Mouse (Mus musculus) heart, adult 2 months (tissue): Measurements from ENCODE around the gene Itfg1.

Experiments used
- CTCF ChIP-seq: fragments of 200-600 bp; IDR thresholded peaks from 2 replicates; pipeline ENCODE4 v1.8.1; 2022; ENCODE audit warnings: antibody characterized with exemption, mild to moderate bottlenecking, moderate library complexity
- POLR2A ChIP-seq: fragments of 200-500 bp; IDR thresholded peaks from 2 replicates; pipeline ENCODE4 v1.6.1; 2011; ENCODE audit warnings: mild to moderate bottlenecking, low read depth, low read length, control low read depth; ENCODE audit not compliant: insufficient read depth

- TF ChIP-seq CTCF (no peak), POLR2A (no peak)
Measured at GRCm38 (mm10) chr8:85839916-85840656, 635 bp downstream of the Itfg1 start.
